Mouse (Mus musculus) embryo, embryonic 11 days (tissue): ENCODE measurements around the gene Thumpd1.
A peak's percentile ranks its signal among the peaks of the same experiment; 100 is the strongest.

Source experiments
- DNase-seq: peaks from one replicate; pipeline ENCODE4 v3.0.0-alpha.2; 2015

Gene Thumpd1

GRCm38 (mm10) chr7:119720253-119720946, at the start of gene Thumpd1:
Gene Thumpd1 (minus strand): TSS chr7:119720798.
- peak; percentile 96 for DNase-seq

- no peak for DNase-seq
Observed at GRCm38 (mm10) chr7:119769895-119770294, 49.3 kb upstream of the Thumpd1 start.

GRCm38 (mm10) chr7:119766996-119767395, 46.4 kb upstream of the Thumpd1 start:
- no peak for DNase-seq

- DNase-seq = no peak
Observed at GRCm38 (mm10) chr7:119764377-119764776, 43.8 kb upstream of the Thumpd1 start.

- DNase-seq = no peak
Observed at GRCm38 (mm10) chr7:119762166-119762697, 41.6 kb upstream of the Thumpd1 start.

- DNase-seq = no peak
Observed at GRCm38 (mm10) chr7:119760527-119760951, 39.9 kb upstream of the Thumpd1 start, which contains the start of gene Acsm3. Gene Acsm3 (plus strand): TSS chr7:119760923.

GRCm38 (mm10) chr7:119753696-119754095, 33.1 kb upstream of the Thumpd1 start:
- DNase-seq = no peak

- no peak for DNase-seq
Observed at GRCm38 (mm10) chr7:119749942-119750341, 29.3 kb upstream of the Thumpd1 start.

- DNase-seq = no peak
Observed at GRCm38 (mm10) chr7:119748761-119749160, 28.2 kb upstream of the Thumpd1 start.

- no peak for DNase-seq
Observed at GRCm38 (mm10) chr7:119745869-119746268, 25.3 kb upstream of the Thumpd1 start.

- peak; percentile 70 for DNase-seq
Observed at GRCm38 (mm10) chr7:119744321-119744720, 23.7 kb upstream of the Thumpd1 start.

- DNase-seq = peak; percentile 21
Observed at GRCm38 (mm10) chr7:119739798-119740468, 19.3 kb upstream of the Thumpd1 start.

- no peak for DNase-seq
Observed at GRCm38 (mm10) chr7:119738877-119739276, 18.3 kb upstream of the Thumpd1 start.

GRCm38 (mm10) chr7:119731262-119731661, 10.7 kb upstream of the Thumpd1 start:
- peak; percentile 37 for DNase-seq

- DNase-seq = no peak
Observed at GRCm38 (mm10) chr7:119727621-119728020, 7.0 kb upstream of the Thumpd1 start.

GRCm38 (mm10) chr7:119720947-119721310, 331 bp upstream of the Thumpd1 start:
- DNase-seq = no peak

- DNase-seq = no peak
Observed at GRCm38 (mm10) chr7:119714111-119714510, 6.5 kb downstream of the Thumpd1 start.

- DNase-seq = no peak
Observed at GRCm38 (mm10) chr7:119694926-119695325, 25.7 kb downstream of the Thumpd1 start.

GRCm38 (mm10) chr7:119692302-119692701, 28.3 kb downstream of the Thumpd1 start:
- no peak for DNase-seq

GRCm38 (mm10) chr7:119689726-119690125, 30.9 kb downstream of the Thumpd1 start, which contains the start of gene Acsm4:
Gene Acsm4 (plus strand): TSS chr7:119690026.
- no peak for DNase-seq

GRCm38 (mm10) chr7:119682699-119683098, 37.9 kb downstream of the Thumpd1 start:
- no peak for DNase-seq

- no peak for DNase-seq
Observed at GRCm38 (mm10) chr7:119680107-119680506, 40.5 kb downstream of the Thumpd1 start.

- DNase-seq = peak; percentile 79
Observed at GRCm38 (mm10) chr7:119673465-119673864, 47.1 kb downstream of the Thumpd1 start.

- DNase-seq = peak; percentile 17
Observed at GRCm38 (mm10) chr7:119670925-119671324, 49.7 kb downstream of the Thumpd1 start.
